Mouse (Mus musculus): ENCODE measurements around the gene E330017A01Rik. TPM values are rescaled to one million over a fixed set of nuclear protein-coding genes. Genes with fewer than 3 reads are reported as not detected.
"Not testable (repeated sequence)": the region's sequence is repeated elsewhere in the genome, so short reads cannot be mapped to it uniquely, and the experiment has no call there.

The E330017A01Rik gene
- total RNA-seq, 1 experiment from 2014 or later, result not detected

- not testable (repeated sequence) for ATAC-seq (replicated peaks; ENCODE audit: insufficient number of reproducible peaks, low FRiP score, low TSS enrichment, poor library complexity, severe bottlenecking)
Measured at GRCm38 (mm10) chr16:58666681-58667080, 28.1 kb upstream of the E330017A01Rik start.

GRCm38 (mm10) chr16:58665137-58665536 lies 26.6 kb upstream of the E330017A01Rik start:
- not testable (repeated sequence) for ATAC-seq (replicated peaks; ENCODE audit: insufficient number of reproducible peaks, low FRiP score, low TSS enrichment, poor library complexity, severe bottlenecking)

GRCm38 (mm10) chr16:58663816-58664215 lies 25.3 kb upstream of the E330017A01Rik start:
- no peak for ATAC-seq (replicated peaks; ENCODE audit: insufficient number of reproducible peaks, low FRiP score, low TSS enrichment, poor library complexity, severe bottlenecking)

DNA sequence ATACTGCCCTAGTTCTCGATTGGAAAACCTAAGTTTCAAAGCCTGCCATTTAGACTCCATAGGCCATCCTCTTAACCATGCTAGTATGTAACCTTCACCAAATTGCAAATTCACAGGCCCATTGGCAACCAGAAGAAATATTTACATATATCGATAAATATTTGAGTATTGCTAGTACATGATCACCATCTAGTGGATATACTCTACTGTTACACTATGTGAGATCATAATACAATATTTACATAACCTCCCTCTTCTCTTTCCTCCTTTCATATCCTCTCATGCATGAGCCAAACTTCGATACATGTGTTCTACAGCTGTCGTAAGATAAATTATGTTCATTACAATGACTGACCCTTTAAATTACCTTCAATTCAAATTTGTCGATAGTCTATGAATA lies 24.5 kb upstream of the E330017A01Rik start:
- 0 out of 2 replicates have a peak, but pooled peaks have one; percentile 35 for ATAC-seq (replicated peaks; ENCODE audit: insufficient number of reproducible peaks, low FRiP score, low TSS enrichment, poor library complexity, severe bottlenecking)

DNA sequence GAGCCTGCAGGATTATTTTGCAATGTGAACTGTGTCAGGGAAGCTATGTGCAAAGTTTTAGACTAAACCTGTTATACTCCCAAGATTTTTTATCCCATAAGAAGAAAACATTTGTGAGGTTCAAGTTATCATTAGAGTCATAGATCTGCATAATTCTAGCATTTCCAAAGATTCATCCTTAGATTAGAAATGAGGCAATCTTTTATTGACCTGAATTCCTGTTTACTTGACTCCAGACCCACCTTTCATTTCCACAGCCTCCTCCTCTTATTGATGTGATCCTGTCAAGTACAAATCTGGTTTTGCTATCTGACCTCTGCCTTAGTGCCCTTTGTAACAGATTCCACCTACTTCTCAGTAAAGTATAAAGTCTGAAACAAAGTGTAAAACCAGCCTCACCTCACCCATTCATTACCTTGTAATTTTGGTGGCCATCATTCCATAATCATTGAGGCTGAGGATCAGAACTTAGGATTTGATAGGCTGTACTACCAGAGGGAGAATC lies 23.8 kb upstream of the E330017A01Rik start:
- no peak for ATAC-seq (replicated peaks; ENCODE audit: insufficient number of reproducible peaks, low FRiP score, low TSS enrichment, poor library complexity, severe bottlenecking)

DNA sequence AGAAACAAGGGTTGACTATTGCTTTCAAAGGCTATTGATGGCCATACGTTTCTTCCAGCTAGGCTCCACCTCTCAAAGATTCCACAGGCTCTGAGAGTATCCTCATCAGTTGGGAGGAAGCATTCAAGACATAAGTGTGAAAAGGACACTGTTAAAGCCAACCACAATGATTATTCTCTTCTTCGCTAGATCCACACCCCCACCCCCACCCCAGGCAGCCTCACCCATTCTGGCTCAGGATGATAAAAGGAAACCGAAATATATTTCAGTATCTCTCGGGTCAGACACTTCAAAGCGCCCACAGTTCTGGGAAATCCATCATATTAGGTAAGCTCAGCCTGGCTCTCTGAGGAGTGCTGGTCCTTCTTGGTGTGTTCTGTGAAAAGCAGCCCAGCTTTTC lies 23.3 kb upstream of the E330017A01Rik start:
- no peak for ATAC-seq (replicated peaks; ENCODE audit: insufficient number of reproducible peaks, low FRiP score, low TSS enrichment, poor library complexity, severe bottlenecking)

DNA sequence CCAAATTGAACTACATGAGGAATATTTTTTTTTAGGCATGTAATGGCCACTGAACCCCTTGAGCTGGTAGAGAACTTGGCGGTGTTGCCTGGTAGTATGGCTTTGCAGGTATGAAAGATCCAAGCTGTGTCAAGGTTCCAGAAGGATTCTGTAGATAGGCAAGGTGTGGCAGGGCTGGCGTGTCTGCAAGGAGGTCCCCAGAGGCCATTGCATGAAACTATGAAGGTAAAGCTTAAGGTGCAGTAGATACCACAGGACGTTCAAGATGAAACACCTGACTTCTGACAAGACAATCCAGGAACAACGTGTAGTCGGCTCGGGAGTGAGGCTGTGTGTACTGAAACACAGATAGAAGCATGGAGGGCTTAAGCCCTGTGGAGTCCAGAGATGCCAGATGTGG lies 20.1 kb upstream of the E330017A01Rik start:
- ATAC-seq (replicated peaks; ENCODE audit: insufficient number of reproducible peaks, low FRiP score, low TSS enrichment, poor library complexity, severe bottlenecking), result no peak

DNA sequence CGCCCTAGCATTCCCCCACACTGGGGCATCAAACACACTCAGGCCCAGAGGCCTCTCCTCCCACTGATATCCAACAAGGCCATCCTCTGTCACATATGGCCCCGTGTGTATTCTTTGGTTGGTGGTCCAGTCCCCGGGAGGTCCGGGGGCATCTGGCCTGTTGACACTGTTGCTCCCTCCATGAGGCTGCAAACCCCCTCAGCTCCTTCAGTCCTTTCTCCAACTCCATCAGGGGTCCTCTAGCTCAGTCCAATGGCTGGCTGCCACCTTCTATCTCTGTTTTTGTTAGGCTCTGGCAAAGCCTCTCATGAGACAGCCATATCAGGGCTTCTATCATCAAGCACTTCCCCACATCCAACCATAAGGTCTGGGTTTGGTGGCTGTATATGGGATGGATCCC lies 18.0 kb upstream of the E330017A01Rik start:
- ATAC-seq (replicated peaks; ENCODE audit: insufficient number of reproducible peaks, low FRiP score, low TSS enrichment, poor library complexity, severe bottlenecking), result no peak

DNA sequence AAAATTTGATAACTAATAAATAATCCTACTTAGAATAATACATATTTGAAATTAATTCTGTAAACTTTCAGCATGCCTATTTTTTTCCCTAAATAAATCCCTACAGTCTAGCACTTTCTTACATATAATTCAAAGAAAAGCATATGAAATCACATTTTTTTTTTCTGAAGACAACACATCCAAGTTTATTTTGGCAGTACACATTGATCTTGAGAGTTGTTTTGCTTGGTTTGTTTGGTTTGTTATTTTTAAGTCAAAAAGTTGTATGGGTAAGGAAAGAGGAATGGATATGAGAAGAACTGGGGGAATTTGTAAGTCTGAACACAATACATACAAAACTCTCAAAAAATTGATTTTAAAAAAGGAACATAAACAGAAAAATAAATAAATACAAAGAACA lies 17.2 kb upstream of the E330017A01Rik start:
- ATAC-seq (replicated peaks; ENCODE audit: insufficient number of reproducible peaks, low FRiP score, low TSS enrichment, poor library complexity, severe bottlenecking), result no peak

DNA sequence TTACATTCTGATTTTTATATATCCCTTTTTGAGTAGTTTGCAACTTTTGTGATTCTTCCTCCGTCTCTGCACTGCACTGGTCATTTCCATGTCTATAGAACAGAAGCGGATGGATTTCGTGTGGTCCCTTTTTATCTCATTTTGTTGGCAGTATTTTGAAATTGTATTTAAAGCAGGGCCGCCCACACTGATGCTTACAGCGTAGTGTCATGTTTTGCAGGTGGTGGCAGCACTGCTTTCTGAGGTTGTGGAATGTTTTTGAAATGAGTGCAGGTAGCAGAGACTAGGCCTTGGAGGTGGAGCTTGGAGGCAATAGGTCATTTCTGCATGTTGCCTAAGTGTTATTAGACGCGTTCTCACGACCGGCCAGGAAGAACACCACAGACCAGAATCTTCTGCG lies 11.4 kb upstream of the E330017A01Rik start:
- ATAC-seq (replicated peaks; ENCODE audit: insufficient number of reproducible peaks, low FRiP score, low TSS enrichment, poor library complexity, severe bottlenecking), result no peak

- no peak for ATAC-seq (replicated peaks; ENCODE audit: insufficient number of reproducible peaks, low FRiP score, low TSS enrichment, poor library complexity, severe bottlenecking)
Measured at GRCm38 (mm10) chr16:58638016-58638415, 523 bp downstream of the E330017A01Rik start.

- no peak for ATAC-seq (replicated peaks; ENCODE audit: insufficient number of reproducible peaks, low FRiP score, low TSS enrichment, poor library complexity, severe bottlenecking)
Measured at GRCm38 (mm10) chr16:58637448-58637847, 1.1 kb downstream of the E330017A01Rik start.

GRCm38 (mm10) chr16:58635866-58636265 lies 2.7 kb downstream of the E330017A01Rik start:
- no peak for ATAC-seq (replicated peaks; ENCODE audit: insufficient number of reproducible peaks, low FRiP score, low TSS enrichment, poor library complexity, severe bottlenecking)

- ATAC-seq (replicated peaks; ENCODE audit: insufficient number of reproducible peaks, low FRiP score, low TSS enrichment, poor library complexity, severe bottlenecking), result no peak
Measured at GRCm38 (mm10) chr16:58629736-58630135, 8.8 kb downstream of the E330017A01Rik start.

DNA sequence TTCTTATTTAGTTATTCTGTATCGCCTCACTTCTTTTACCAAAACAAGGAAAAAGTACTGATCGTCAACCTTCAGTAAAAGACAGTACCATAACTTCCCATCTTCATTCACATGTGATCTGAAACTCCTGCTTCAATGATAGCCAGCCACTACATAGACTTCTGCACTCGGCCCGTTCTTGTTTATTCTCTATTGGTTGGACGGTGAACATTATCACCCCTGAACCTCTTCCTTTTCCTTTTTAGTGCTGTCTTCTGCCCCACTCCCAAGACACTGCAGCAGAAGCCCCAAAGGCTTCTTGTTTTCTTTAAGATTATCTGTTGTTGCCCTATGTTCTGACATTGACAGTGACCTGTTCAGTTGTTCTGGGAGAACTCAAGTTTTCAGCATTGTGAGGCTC lies 9.6 kb downstream of the E330017A01Rik start:
- no peak for ATAC-seq (replicated peaks; ENCODE audit: insufficient number of reproducible peaks, low FRiP score, low TSS enrichment, poor library complexity, severe bottlenecking)

DNA sequence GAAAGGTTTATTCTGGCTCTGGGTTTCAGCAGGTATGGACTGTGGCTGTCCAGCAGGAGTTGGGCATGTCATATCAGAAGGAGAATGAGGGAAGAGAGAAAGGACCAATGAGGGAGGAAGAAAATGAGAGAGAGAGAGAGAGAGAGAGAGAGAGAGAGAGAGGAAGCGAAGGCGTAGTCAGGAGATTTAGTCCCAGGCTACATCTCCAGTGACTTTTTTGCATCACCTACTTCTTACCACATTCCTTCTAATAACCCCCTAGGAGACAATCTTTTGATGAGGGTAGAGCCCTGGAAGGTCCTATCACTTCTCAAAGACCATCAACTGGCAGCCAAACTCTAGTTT lies 10.2 kb downstream of the E330017A01Rik start:
- ATAC-seq (replicated peaks; ENCODE audit: insufficient number of reproducible peaks, low FRiP score, low TSS enrichment, poor library complexity, severe bottlenecking), result no peak

DNA sequence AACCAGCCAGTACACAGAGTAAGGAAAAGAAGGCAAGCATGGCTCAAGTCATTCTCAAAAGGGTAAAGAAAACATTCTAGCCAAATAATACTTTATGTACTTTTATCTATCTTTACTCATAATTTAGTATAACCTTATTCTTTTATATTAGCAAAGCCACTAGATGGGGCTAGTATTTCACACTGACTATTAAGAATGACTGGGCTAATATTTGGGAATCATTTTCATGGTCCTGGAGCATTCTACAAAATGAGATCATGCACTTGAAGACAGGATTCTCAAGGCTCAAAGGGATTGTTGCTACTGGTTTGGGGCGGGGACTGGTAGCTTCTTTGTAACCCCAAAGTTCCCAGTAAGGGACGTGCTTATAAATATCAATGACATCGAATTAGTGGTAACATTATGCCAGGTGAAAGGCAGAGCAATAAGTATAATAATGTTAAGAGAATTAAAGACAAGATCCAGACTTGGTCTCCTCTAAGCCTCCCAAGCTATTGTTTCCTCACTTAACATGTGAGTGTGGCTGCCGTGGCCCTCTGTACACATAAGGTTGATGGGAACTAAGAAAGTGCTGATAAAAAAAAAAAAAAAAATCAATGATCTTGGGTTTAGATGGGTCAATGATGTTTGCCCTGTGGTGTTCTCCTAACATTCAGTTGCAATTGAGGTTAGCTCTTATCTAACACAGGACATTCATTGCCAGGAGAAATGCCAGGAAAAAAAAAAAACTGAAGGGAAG lies 10.8 kb downstream of the E330017A01Rik start:
- no peak for ATAC-seq (replicated peaks; ENCODE audit: insufficient number of reproducible peaks, low FRiP score, low TSS enrichment, poor library complexity, severe bottlenecking)

DNA sequence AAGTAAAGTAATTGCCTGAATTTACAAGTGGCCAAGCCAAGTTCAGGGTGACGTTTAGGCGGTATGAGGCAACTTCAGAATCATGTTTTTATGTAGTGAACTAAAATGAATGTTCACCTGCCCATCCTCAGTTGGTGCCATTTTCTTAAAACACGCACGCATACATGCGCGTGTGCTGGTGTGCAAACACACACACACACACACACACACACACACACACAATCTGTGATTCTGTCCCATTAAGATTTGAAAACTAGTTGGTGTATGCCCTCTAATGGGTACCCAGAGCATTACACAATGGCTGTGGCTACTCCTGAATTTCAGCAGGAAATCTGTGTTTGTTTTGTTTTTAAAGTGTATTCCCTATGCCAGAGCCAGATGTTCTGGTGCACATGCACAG lies 14.6 kb downstream of the E330017A01Rik start:
- ATAC-seq (replicated peaks; ENCODE audit: insufficient number of reproducible peaks, low FRiP score, low TSS enrichment, poor library complexity, severe bottlenecking), result no peak

DNA sequence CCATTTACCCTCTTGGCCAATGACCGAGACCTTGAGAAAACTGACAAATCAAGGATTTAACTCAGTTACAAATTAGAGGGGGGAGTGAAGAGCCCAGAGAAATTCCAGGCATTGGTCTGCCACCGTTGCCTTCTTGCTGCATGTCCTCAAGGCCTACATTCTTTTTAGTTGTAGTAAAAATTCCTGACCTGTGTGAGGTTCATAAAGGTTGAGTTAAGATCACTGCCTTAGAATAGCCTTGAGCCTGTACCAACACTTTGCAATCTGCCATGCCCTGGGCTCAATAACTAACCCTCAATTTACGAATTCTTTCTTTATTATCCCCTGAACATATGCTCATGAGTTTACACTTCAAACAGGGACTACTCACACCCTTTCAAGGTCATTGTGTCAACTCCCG lies 15.4 kb downstream of the E330017A01Rik start:
- no peak for ATAC-seq (replicated peaks; ENCODE audit: insufficient number of reproducible peaks, low FRiP score, low TSS enrichment, poor library complexity, severe bottlenecking)

DNA sequence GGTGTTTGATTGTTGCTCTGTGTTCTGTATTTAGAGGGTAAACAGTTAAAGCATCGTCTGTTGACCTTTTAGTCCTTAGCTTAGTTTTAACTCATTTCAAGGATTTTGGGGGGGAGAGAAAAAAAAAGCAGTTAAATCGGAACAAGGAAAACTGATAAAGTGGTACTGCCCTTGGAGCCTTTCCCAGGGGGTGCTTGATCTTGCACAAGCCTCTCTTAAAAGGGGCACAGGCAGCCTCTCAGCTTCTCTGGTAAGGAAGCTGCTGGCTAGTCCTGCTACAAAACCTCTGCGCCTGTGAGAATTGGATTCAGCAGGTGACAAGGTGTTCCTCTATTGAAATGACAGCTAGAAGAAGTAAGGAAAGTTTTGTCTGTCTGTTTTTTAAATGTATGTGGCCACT lies 16.2 kb downstream of the E330017A01Rik start:
- no peak for ATAC-seq (replicated peaks; ENCODE audit: insufficient number of reproducible peaks, low FRiP score, low TSS enrichment, poor library complexity, severe bottlenecking)

GRCm38 (mm10) chr16:58617346-58617745 lies 21.2 kb downstream of the E330017A01Rik start:
- no peak for ATAC-seq (replicated peaks; ENCODE audit: insufficient number of reproducible peaks, low FRiP score, low TSS enrichment, poor library complexity, severe bottlenecking)
